Mouse (Mus musculus): Measurements from ENCODE around the gene Sub1.

Sub1 gene

DNA sequence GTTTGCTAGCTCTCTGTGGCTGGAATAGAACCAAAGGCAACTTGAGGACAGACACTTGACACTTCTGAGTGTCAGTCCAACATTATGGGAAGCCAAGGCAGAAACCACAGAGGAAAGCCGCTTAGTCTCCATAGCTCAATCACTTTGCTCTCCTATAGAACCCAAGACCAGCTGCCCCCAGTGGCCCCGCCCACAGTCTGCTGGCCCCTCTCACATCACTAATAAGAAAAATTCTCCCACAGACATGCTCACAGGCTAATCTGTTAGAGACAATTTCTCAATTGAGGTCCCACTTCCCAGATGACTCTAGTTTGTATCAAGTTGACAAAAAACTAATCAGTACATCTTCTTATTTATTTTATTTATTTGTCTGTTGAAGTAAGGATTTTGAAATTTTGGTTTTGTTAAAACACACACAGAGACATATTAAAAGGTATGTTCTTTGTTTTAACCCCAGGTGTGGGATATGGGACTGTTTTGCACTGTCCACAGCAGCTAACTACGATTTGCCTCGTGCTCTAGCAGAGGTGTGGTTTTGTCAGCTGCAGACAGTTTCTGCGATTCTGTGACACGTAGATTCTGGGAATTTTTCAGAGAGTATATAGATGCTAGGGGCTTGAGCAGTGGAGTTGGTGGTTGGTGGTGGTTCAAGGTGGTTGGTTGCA is 16.9 kb upstream of the Sub1 start:
- no peak for DNase-seq (ENCODE audit: low spot score in 2 of 2)

DNA sequence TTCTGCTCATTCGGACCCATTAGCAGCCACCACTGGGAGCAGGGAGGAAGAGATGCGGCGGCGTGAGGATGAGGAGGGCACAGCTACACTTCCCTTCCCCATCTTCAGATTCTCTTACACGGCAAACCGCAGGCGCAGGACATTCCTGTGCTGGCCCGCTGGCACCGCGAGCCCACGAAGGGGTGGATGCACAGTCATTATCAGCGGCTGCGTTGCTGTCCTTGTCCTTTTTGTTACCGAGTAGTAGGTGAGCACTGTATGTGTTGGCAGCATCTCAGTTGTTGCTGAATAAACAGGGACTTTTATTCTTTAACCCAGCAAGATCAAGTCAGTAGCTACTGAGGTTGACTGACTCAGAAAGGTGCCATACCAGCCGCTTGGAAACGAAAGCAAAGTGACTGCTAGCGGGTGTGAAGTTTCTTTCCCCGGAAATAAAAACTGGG is 13.8 kb upstream of the Sub1 start:
- peak; percentile 58 to 62 for DNase-seq (ENCODE audit: low spot score in 2 of 2)

GRCm38 (mm10) chr15:12009712-12010601 is 13.2 kb upstream of the Sub1 start:
- DNase-seq (ENCODE audit: low spot score in 2 of 2): peak; percentile 76 to 79

- DNase-seq (ENCODE audit: low spot score in 2 of 2): no peak
Observed at GRCm38 (mm10) chr15:12008894-12009293, 12.1 kb upstream of the Sub1 start.

- no peak for DNase-seq (ENCODE audit: low spot score in 2 of 2)
Observed at GRCm38 (mm10) chr15:12007971-12008800, 11.4 kb upstream of the Sub1 start.

- no peak for DNase-seq (ENCODE audit: low spot score in 2 of 2)
Observed at GRCm38 (mm10) chr15:12007421-12007820, 10.6 kb upstream of the Sub1 start.

- no peak for DNase-seq (ENCODE audit: low spot score in 2 of 2)
Observed at GRCm38 (mm10) chr15:12006169-12006568, 9.4 kb upstream of the Sub1 start.

- peak; percentile 92 to 95 for DNase-seq (ENCODE audit: low spot score in 2 of 2)
Observed at GRCm38 (mm10) chr15:11995815-11996201, 975 bp downstream of the Sub1 start.

GRCm38 (mm10) chr15:11994921-11995814 is 1.6 kb downstream of the Sub1 start:
- DNase-seq (ENCODE audit: low spot score in 2 of 2): peak; percentile 51 to 54

DNA sequence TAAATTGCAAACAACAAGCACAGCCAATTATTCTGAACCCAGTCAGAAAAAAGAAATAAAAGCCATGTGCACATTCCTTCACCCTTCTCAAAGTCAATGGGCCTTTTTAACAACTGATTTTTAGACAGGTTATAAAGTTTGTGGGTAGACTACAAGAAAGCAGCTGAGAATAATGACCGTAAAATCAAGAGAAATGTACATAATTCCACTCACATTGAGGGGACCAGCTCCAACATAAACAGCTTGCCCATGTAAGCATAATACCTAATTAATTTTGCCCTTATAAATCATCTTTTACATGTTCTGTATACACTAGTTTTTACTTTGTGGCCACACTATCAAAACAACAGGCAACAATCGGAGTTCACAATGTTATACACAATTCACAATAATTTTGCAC is 2.8 kb downstream of the Sub1 start:
- no peak for DNase-seq (ENCODE audit: low spot score in 2 of 2)

DNA sequence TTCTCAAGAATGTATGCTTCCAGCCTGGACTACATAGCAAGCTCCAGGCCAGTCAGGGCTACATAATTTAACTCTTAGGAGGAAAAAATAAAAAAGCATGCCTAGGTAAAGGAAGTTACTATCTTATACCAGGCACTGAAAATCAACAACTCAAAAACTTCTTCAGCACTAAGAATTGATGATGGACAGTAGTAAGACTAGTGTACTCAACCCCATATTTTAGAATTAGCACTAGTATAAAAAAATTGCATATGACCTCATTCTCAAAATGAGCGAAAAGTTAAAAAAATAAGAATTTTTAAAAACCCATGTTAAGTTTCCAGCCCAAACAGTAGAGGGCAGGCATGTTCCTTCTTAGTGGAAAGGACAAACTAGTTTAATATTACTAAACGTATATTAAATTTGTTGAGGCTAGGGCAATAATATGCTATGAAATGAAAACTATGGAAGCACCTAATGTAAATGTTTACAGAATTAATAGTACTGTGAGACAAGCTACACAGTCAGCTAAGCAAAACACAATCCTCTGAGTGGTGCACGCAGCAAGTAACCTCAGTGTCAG is 5.2 kb downstream of the Sub1 start:
- DNase-seq (ENCODE audit: low spot score in 2 of 2): no peak

GRCm38 (mm10) chr15:11988580-11988979 is 8.2 kb downstream of the Sub1 start:
- DNase-seq (ENCODE audit: low spot score in 2 of 2): no peak

- no peak for DNase-seq (ENCODE audit: low spot score in 2 of 2)
Observed at GRCm38 (mm10) chr15:11987892-11988291, 8.9 kb downstream of the Sub1 start.

DNA sequence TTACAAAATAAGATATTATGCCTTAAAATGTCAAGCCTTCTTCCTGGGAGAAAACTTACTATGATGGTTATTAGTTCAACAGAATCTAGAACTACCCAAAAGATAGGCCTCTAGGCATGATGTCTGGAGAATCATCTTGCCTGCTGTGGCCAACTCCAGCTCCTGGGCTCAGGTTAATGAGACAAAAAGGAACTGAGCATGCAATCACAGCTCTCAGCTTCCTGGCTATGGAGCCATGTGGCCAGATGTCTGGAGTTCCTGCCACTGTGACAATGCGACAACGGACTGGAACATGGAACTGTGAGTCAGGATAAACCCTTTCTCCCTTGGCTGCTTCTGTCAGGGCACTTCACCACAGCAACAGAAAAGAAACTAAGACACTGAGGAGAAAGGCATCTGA is 14.8 kb downstream of the Sub1 start:
- DNase-seq (ENCODE audit: low spot score in 2 of 2): no peak

GRCm38 (mm10) chr15:11981501-11981900 is 15.3 kb downstream of the Sub1 start:
- DNase-seq (ENCODE audit: low spot score in 2 of 2): no peak

- no peak for DNase-seq (ENCODE audit: low spot score in 2 of 2)
Observed at GRCm38 (mm10) chr15:11978175-11978574, 18.6 kb downstream of the Sub1 start.

DNA sequence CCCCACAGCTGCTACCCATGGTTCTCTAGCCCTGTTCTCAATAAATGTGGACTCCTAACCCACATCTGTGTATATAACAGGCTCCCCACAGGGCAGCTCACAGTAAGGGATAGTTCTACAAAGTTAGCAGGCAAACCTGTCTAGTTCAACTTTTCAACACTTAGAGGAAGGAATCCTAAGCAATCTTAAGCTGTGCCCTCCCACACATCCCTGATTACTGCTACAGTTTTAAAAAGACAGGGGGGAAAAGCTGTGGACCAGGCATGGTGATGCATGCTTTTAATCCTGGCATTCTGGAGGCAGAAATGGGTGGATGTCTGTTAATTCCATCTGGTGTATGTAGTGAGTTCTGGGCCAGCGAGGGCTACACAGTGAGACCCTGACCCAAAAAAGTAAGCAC is 19.7 kb downstream of the Sub1 start:
- no peak for DNase-seq (ENCODE audit: low spot score in 2 of 2)

DNA sequence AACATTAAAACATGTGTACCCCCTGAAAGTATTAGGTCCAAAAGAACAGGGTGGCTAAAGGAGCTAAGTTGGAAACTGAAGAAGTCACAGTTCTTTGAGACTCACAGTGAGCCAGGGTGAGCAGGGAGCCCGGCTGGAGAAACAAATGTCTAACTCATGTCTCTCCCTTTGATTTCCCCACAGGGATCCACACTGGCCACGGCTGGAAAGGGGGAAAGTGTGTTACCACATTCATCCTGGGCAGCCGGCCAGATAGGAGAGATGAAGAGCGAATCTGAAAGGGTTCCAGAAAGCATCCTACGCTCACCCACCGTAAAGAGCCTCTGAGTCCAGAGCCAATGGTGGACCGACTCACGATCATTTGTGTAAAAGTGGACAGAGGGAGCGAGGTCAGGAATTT is 20.9 kb downstream of the Sub1 start:
- DNase-seq (ENCODE audit: low spot score in 2 of 2): no peak

DNA sequence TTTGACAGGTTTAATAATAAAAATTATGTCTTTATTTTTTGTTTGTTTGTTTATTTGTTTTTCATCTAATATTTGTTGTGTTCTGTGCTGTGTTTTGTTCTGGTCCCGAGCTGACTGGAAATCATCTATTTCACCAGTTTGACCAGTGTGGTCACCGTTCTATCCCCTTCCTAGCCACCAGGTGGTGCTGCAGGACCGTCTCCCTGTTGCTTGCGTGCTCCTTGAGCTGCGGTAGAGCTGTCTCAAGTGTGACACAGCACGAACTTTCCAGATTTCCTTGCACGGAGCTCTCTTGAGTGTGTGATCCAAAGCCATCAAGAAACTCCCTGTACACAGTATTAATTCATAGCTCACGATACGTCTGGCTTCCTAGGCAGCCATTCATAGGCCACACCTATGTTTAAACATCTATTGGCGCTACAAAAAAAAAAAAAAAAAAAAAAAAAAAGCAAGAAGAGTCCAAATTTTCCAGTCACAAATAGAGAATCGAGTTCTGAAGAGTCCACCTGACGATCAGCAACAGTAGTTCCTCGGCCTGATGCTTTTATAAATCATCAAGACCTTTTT is 24.8 kb downstream of the Sub1 start:
- DNase-seq (ENCODE audit: low spot score in 2 of 2): peak; percentile 56 to 83

- DNase-seq (ENCODE audit: low spot score in 2 of 2): no peak
Observed at GRCm38 (mm10) chr15:11970621-11971020, 26.2 kb downstream of the Sub1 start.

GRCm38 (mm10) chr15:11968851-11969250 is 27.9 kb downstream of the Sub1 start:
- DNase-seq (ENCODE audit: low spot score in 2 of 2): no peak
